Mouse (Mus musculus): ENCODE data around the gene G3bp1. TPM values are rescaled to one million over a fixed set of nuclear protein-coding genes. Genes with fewer than 3 reads are reported as not detected.
A peak's percentile ranks its signal among the peaks of the same experiment; 100 is the strongest.

The G3bp1 gene
- polyA plus RNA-seq, 1 experiment = 4.2 TPM

DNA sequence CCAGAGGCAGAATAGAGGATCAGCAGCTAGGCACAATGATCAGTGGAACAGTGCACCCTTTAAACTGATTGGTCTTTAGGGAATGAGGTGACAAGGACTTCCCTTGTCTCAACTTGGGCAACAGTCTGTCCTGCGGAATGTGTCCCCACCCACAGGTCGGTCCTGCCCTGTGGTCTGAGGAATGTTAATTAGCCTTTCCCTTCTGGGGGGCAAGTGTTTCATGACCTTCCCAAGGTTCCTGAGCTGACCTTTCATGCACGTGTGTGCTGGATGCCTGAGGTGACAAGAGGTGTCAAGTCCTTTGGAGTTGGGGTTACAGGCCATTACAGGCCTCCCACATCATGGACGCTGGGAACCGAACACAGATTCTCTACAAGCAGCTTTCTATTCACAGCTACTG lies 29.8 kb upstream of the G3bp1 start:
- Histone ChIP-seq H3K9me3 (ENCODE audit: control insufficient read depth, low read length) (no peaks in the 10 kb centered on the region), H3K27me3 (ENCODE audit: control insufficient read depth) (no peaks in the 10 kb centered on the region), H3K4me1 (ENCODE audit: control insufficient read depth) (no peaks in the 10 kb centered on the region), H3K4me3 (replicated peaks) (no peak overlapping the region), H3K36me3 (ENCODE audit: control insufficient read depth) (peaks cover 8% of the 10 kb centered on the region)
- TF ChIP-seq TAL1 (IDR thresholded peaks at IDR 0.05; ENCODE audit: low read length) (no peak), GATA1 (IDR thresholded peaks at IDR 0.05; ENCODE audit: low read length) (no peak)

DNA sequence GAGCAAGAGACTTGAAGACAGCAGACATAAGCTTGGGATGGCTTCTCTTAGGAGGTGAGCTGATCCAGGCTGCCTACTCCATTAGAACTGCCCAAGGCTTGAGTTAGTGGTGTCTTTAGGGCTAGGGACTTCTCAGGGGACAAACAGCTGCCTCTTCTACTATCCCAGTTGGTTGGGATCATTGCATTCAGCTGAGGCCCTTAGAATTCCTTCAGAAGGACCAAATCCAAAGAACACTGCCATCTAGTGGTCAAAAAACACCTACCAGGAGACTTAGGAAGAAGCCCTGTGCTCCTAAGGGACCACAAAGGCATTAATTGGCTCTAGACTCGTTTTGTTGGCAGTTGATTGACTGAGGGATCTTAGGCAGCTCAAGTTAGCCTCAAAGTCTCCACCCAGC lies 24.7 kb upstream of the G3bp1 start:
- peaks cover 38% of the 10 kb centered on the region for H3K36me3 ChIP-seq (ENCODE audit: control insufficient read depth)
- no peak for TF ChIP-seq TAL1 (IDR thresholded peaks at IDR 0.05; ENCODE audit: low read length)
- TF ChIP-seq GATA1 (IDR thresholded peaks at IDR 0.05; ENCODE audit: low read length) = no peak

GRCm38 (mm10) chr11:55446579-55446978 lies 22.9 kb upstream of the G3bp1 start:
- Histone ChIP-seq H3K4me1 (ENCODE audit: control insufficient read depth) (no peaks in the 10 kb centered on the region), H3K27me3 (ENCODE audit: control insufficient read depth) (no peaks in the 10 kb centered on the region), H3K36me3 (ENCODE audit: control insufficient read depth) (peaks cover 54% of the 10 kb centered on the region), H3K4me3 (replicated peaks) (no peak overlapping the region), H3K9me3 (ENCODE audit: control insufficient read depth, low read length) (no peaks in the 10 kb centered on the region)
- no peak for TF ChIP-seq TAL1 (IDR thresholded peaks at IDR 0.05; ENCODE audit: low read length)
- no peak for TF ChIP-seq GATA1 (IDR thresholded peaks at IDR 0.05; ENCODE audit: low read length)

More for the DNA sequence above, 24.7 kb upstream of the G3bp1 start:
- Histone ChIP-seq H3K9me3 (ENCODE audit: control insufficient read depth, low read length) (no peaks in the 10 kb centered on the region), H3K4me3 (replicated peaks) (no peak overlapping the region), H3K4me1 (ENCODE audit: control insufficient read depth) (no peaks in the 10 kb centered on the region), H3K27me3 (ENCODE audit: control insufficient read depth) (no peaks in the 10 kb centered on the region)

GRCm38 (mm10) chr11:55449531-55449930 lies 20.0 kb upstream of the G3bp1 start:
- Histone ChIP-seq H3K9me3 (ENCODE audit: control insufficient read depth, low read length) (no peaks in the 10 kb centered on the region), H3K36me3 (ENCODE audit: control insufficient read depth) (peaks cover 71% of the 10 kb centered on the region), H3K4me1 (ENCODE audit: control insufficient read depth) (no peaks in the 10 kb centered on the region), H3K4me3 (replicated peaks) (no peak overlapping the region), H3K27me3 (ENCODE audit: control insufficient read depth) (no peaks in the 10 kb centered on the region)
- no peak for TF ChIP-seq GATA1 (IDR thresholded peaks at IDR 0.05; ENCODE audit: low read length)

DNA sequence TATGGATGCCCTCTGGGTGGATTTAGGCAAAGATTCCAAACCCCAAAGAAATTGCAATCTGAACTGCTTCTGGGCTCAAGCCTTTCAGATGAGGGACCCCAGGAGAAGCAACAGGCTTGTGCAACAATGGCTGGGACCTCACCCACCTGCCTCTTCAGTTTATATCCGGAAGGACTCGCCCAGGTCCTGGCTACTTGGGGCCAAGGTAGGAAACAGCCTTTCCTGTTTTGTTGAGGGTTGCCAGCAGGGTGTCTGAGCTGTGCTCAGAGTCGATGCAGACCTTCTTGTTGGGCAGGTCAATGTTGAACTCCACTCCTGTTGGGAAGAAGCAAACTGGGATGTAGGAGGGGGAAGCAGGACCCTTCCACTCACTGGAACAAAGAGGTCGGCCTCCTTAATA lies 19.2 kb upstream of the G3bp1 start:
- Histone ChIP-seq H3K4me1 (ENCODE audit: control insufficient read depth) (no peaks in the 10 kb centered on the region; the same call in 1 of the 2 replicates), H3K27me3 (ENCODE audit: control insufficient read depth) (no peaks in the 10 kb centered on the region), H3K36me3 (ENCODE audit: control insufficient read depth) (peaks cover 69% of the 10 kb centered on the region), H3K4me3 (replicated peaks) (no peak overlapping the region), H3K9me3 (ENCODE audit: control insufficient read depth, low read length) (no peaks in the 10 kb centered on the region)
- no peak for TF ChIP-seq GATA1 (IDR thresholded peaks at IDR 0.05; ENCODE audit: low read length)
- no peak for TF ChIP-seq TAL1 (IDR thresholded peaks at IDR 0.05; ENCODE audit: low read length)

GRCm38 (mm10) chr11:55453640-55454039 lies 15.8 kb upstream of the G3bp1 start:
- Histone ChIP-seq H3K9me3 (ENCODE audit: control insufficient read depth, low read length) (no peaks in the 10 kb centered on the region), H3K27me3 (ENCODE audit: control insufficient read depth) (no peaks in the 10 kb centered on the region), H3K4me1 (ENCODE audit: control insufficient read depth) (peaks cover 5% of the 10 kb centered on the region), H3K4me3 (replicated peaks) (no peak overlapping the region), H3K36me3 (ENCODE audit: control insufficient read depth) (peaks cover 63% of the 10 kb centered on the region)
- TF ChIP-seq TAL1 (IDR thresholded peaks at IDR 0.05; ENCODE audit: low read length) (no peak), GATA1 (IDR thresholded peaks at IDR 0.05; ENCODE audit: low read length) (no peak)

DNA sequence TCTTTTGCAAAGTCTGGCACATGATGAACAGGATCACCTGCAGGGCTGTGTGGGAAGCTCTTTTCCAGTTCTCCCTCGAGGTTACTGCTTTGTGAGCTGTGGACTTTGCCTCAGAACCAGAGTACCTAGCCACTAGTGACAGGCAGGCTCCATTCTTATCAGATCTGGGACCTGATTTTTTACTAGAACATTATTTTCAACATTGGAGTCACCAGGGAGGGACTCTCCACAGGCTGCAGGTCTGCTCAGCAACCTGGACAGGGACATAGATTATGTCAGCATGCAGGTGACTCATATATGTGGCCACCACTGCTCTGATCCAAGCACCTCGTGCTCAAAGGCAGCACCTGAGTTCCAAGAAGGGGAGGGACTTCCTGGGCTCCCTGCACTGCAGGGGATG lies 14.3 kb upstream of the G3bp1 start:
- H3K27me3 ChIP-seq (ENCODE audit: control insufficient read depth) = no peaks in the 10 kb centered on the region
- no peak overlapping the region for H3K4me3 ChIP-seq (replicated peaks)
- TF ChIP-seq GATA1 (IDR thresholded peaks at IDR 0.05; ENCODE audit: low read length) (no peak), TAL1 (IDR thresholded peaks at IDR 0.05; ENCODE audit: low read length) (no peak)
- no peaks in the 10 kb centered on the region for H3K9me3 ChIP-seq (ENCODE audit: control insufficient read depth, low read length)
- peaks cover 19% of the 10 kb centered on the region for H3K4me1 ChIP-seq (ENCODE audit: control insufficient read depth)
- H3K36me3 ChIP-seq (ENCODE audit: control insufficient read depth) = peaks cover 48% of the 10 kb centered on the region

- no peak for TF ChIP-seq TAL1 (IDR thresholded peaks at IDR 0.05; ENCODE audit: low read length)
- TF ChIP-seq GATA1 (IDR thresholded peaks at IDR 0.05; ENCODE audit: low read length) = no peak
- Histone ChIP-seq H3K4me3 (replicated peaks) (no peak overlapping the region), H3K36me3 (ENCODE audit: control insufficient read depth) (peaks cover 21% of the 10 kb centered on the region), H3K9me3 (ENCODE audit: control insufficient read depth, low read length) (no peaks in the 10 kb centered on the region), H3K4me1 (ENCODE audit: control insufficient read depth) (peaks cover 37% of the 10 kb centered on the region), H3K27me3 (ENCODE audit: control insufficient read depth) (no peaks in the 10 kb centered on the region)
Observed at GRCm38 (mm10) chr11:55458501-55458900, 11.0 kb upstream of the G3bp1 start.

DNA sequence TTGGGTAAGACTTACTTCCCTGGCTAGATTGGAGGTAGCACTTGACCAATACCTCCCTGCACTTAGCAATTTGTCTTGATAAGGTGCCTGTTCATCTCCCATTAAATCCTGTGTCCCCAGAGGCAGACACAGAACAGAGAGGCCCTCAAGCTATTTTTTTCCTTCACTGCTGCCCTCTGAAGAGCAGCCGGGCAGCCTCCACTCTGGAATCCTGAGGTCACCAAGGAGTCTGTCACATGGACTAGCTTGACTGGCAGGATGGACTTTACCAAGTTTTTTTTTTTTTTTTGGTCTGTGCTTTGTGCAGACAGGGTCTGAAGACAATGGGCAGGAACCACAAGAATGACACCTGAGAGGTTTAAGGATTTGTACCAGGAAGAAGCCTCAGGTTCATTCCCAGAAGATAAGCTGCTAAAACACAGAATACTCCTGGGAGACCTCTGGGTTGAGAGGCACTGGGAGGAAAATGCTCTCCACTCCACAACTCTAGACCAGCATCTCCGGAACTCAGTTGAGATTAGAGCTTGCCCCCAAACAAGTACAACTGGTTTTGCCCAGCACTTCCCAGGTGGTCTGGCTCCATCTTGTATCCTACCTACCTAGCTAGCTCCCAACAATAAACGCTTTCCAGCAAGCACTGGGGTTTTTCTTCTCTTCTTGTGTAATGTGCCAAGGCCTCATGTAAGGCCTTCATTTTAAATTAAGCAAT lies 9.5 kb upstream of the G3bp1 start:
- H3K36me3 ChIP-seq (ENCODE audit: control insufficient read depth) = peaks cover 8% of the 10 kb centered on the region
- H3K4me1 ChIP-seq (ENCODE audit: control insufficient read depth) = peaks cover 37% of the 10 kb centered on the region
- H3K9me3 ChIP-seq (ENCODE audit: control insufficient read depth, low read length) = no peaks in the 10 kb centered on the region
- peak overlapping the region; percentile 77 for H3K4me3 ChIP-seq (replicated peaks)
- TF ChIP-seq TAL1 (IDR thresholded peaks at IDR 0.05; ENCODE audit: low read length) (no peak), GATA1 (IDR thresholded peaks at IDR 0.05; ENCODE audit: low read length) (no peak)
- no peaks in the 10 kb centered on the region for H3K27me3 ChIP-seq (ENCODE audit: control insufficient read depth)

- Histone ChIP-seq H3K4me3 (replicated peaks) (peak overlapping the region; percentile 77), H3K4me1 (ENCODE audit: control insufficient read depth) (peaks cover 37% of the 10 kb centered on the region), H3K27me3 (ENCODE audit: control insufficient read depth) (no peaks in the 10 kb centered on the region), H3K36me3 (ENCODE audit: control insufficient read depth) (peaks cover 5% of the 10 kb centered on the region), H3K9me3 (ENCODE audit: control insufficient read depth, low read length) (no peaks in the 10 kb centered on the region)
- TF ChIP-seq GATA1 (IDR thresholded peaks at IDR 0.05; ENCODE audit: low read length) = peak; percentile 43; the same call in 1 of the 2 replicates
- TF ChIP-seq TAL1 (IDR thresholded peaks at IDR 0.05; ENCODE audit: low read length) = no peak
Observed at GRCm38 (mm10) chr11:55460559-55461018, 8.9 kb upstream of the G3bp1 start.
